Mouse (Mus musculus) spleen, postnatal 36 days (tissue): ENCODE measurements around the gene Aldh1l1.

Experiments
- DNase-seq, 2 experiments: peaks; one replicate each; pipeline ENCODE4 v3.0.0; 2022; ENCODE audit warnings: low spot score in 2 of 2, mixed read lengths in 1 of 2

The Aldh1l1 gene

DNA sequence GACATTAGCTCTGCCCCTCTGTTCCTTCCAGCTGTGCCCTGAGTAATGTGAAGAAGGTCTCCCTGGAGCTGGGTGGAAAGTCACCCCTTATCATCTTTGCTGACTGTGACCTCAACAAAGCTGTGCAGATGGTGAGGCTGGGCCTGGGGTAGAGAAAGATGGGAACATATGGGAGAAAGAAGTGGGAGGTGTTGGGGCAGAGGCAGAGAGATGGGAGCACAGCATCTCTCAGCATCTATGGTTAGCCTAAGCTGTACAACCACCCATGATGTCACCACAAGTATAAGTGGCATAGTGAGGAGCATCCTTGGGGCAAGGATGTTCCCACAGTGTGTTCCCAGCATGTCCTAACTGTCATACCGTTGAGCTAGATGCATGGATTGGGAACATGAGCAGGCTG, 104.5 kb downstream of the Aldh1l1 start:
- no peak for DNase-seq

DNA sequence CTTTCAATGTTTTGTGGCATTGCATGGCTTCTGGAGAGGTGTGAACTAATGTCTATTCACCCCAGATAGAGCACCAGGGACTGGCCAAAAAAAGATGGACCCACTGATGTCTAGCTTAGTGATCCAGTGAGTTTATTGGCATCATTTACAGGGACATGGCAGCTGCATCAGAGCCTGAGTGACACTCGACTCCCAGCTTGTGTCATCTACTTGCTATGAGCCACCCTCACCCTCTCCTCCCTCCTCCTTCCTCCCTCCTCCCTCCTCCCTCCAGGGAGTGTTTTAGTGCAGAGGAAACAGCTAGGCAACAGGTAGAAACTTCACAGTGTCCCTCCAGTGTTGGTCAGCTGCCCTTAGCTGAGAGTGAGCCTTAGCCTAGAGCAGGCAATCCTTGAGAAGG, 108.7 kb downstream of the Aldh1l1 start:
- no peak for DNase-seq

DNA sequence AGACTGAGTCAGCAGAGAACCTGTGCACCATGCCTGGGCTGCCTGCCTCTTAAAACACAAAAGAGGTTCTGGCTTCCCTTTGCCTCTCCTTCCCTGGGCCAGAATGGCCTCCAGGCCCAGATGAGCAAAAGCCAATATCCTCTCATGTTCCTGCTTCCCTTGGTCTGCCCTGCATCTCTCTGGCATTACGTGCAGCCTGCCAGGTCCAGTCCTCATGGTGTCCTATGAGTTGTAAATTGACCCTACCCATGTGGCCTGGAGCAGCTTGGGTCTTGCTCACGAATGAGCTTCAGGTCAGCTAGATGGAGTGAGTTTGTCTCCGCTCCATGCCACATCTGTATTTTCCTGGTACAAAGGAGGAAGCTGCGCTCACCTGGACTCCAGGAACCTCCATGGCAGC, 110.8 kb downstream of the Aldh1l1 start:
- DNase-seq, result no peak

DNA sequence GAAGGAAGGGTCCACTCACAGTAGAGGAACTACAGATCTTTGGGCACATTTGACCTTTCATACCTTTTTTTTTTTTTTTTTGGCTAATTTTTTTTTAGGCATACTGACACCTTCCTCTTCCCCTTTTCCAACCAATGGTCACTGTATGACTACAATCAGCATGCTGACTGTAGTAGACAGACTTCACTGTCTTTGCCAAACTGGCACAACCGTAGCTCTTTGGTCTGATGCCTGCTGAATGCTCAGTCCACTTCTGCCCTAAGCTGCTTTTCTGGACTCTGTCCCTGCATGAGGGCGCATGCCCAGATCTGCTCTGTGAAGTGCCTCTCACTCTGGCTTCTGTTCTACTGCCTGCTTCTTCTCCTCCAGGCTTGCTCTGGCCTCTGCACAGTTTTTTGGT, 111.4 kb downstream of the Aldh1l1 start:
- no peak for DNase-seq

DNA sequence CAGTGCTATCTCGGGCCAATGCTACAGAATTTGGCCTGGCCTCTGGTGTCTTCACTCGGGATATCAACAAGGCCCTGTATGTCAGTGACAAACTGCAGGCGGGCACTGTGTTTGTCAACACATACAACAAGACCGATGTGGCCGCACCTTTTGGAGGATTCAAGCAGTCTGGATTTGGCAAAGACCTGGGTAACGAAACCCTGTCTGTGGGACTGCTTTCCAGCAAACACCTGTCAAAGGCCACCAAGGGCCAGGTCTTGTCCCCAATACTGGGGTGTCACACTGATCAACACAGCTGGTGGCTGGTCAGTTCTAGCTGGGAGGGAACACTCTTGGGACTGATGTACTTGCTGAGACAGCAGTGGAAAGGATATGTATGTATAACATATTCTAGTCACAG, 112.0 kb downstream of the Aldh1l1 start:
- DNase-seq, result no peak

DNA sequence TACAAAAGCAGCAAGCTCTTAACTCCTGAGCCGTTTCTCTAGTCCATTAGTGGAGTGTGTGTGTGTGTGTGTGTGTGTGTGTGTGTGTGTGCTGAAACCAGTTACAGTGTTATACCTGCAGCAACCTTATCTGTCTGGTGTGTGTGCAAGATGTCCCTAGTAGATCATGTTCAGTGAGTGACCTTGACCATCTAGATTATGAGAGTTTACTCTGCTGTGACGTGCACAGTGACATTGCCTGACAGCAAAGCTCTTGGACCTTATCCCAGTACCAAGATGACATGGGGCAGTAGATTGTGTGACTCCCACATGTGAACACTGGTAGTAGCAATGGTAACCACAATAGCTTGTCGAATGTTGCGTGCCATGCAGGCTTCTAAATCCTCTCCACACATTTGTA, 114.1 kb downstream of the Aldh1l1 start:
- no peak for DNase-seq

DNA sequence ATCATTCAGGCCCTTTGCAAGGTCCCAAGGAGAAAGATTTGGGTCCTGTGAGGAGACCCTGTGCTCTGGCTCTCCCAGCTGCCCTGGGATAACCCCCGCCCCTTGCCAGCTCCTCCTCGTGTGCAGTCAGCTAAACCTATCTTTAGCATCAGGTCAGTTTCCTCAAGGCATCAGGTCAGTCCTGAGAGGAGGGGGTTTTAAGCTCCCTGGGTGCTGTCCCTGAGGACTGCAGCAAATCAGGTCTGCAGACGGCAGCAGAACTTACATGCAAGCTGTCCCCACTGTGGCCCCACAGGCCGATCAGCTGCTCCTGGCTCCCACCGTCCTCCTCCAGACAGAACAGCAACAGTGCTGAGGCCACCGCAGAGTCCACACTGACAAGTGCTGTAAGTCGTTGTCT, 115.5 kb downstream of the Aldh1l1 start:
- DNase-seq, result no peak

DNA sequence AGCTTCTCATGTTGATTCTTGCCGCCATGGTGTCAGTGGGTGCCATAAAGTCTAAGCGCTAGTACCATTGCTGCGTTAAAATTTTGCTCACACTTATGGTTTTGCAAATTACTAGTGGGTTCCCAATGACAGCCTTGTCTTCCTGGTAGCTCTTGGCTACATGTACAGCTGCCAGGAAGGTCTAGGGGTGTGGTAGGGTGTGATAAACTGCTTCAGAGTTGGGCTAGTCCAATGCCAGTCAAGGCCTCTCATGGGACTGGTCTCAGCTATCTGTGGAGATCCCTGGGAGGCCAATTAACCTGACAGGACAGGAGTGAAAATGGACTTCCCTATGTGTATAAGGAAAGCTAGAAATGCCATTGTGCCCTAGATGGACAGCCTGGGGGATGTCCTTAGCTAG, 116.1 kb downstream of the Aldh1l1 start:
- no peak for DNase-seq

DNA sequence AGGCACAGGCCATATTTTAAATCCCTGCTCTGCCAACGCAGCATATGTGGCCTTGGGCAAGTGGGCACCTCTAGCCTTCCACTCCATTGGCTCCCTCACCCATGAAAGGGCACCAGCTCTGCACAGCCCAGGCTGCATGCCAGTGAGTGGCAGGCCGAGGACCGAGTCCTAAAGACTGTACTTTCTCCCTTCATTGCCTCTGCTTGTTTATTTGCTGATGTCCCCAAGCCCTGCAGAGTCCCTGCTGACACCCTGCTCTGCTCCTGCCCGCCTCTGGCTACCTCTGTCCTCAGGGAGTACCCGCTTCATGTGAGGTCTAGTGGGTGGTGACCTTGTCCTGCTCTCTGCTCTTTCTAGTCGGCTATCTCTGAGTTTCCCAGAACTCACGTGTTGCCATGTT, 116.9 kb downstream of the Aldh1l1 start:
- no peak for DNase-seq

DNA sequence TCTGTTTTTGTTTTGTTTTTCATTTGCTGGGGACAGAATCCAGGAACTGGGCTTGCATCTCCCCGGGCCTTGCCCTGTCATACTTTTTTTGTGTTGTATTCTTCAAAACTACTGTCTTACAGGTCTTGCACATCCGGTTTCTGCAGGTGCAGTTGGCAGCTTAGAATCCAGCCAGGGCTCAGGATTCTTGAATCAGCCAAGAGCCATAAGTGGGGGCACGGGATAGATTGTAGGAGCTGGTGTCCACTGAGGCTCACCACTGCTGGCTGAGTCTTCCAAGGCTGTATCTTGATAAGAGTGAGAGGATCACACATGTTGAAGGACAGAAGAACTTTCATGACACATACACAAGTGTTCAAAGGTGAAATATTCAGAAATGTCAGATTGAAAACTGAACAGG, 117.9 kb downstream of the Aldh1l1 start:
- no peak for DNase-seq

DNA sequence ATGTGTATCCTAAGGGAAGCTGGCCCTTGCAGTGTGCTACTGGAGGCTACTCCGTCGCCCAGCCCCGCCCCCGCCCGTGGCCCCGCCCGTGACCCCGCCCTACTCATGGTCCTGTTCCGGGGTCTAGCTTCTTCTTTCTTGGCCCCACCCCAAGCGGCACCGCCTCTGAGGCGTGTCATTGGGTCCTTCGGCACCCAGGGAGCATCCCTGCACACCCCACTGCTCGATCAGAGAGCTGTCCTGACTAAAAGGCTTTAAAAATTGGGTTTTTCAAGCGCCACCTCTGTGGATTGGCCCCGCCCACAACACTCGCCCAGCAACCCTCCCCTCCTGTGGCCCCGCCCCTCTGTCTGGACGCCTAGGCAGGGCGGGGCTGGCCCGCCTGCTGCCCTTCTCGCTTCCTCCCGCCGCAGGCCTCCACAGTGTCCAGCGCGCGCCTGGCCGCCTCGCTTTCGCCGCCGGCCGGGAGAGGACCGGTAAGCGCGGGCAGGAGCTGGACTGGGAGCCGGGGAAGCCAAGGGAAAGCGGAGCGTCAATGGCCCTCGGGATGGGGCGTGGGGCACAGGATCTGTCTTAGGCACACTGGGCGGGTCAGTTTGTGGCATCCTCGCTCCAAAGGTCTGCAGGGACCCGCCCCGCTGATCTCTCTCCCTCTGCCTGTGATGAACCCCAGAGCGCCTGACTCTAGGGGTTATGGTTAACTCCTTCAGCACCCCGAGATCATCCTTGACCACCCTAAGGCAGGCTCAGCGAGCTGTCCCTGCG, 118.5 kb downstream of the Aldh1l1 start, which contains the start of gene Slc41a3:
Gene Slc41a3, plus strand, starts transcription at position 193 of the 765 bp plus-strand sequence.
- DNase-seq, result peak; percentile 84 to 89

DNA sequence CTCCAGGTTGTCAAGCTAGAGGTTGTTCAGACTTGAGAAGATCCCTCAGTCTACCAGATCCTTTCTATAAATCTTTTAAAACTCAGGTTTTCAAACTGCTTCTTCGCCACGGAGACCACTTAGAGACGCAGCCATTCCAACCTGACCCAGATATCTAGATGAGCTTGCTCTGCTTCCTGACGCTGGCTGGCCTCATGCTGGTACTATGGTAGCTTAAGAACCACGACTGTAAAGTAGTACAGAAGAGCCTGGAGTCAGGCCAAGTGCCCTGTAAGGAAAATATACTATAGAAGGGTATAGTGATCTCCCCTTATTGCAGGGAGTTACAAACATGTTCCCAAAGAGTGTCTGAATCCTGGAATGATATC, 119.1 kb downstream of the Aldh1l1 start:
- no peak for DNase-seq

DNA sequence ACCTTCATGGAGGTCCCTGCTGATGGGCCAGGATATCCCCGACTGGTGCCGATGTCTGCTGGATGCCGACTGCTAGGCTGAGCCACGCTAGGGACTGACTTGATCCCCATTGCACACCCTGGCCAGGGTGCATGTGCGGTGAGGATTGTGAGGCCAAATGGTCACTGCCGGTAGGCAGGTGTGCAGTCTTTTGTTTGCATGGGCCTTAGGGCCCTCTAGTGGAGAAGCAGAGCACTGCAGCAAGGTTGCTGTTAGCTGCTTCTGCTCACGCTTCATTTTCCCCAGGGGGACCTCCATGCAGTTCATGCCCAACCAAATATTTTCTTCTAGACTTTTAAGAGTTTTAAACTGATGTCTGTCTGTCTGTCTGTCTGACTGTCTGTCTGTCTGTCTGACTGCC, 120.3 kb downstream of the Aldh1l1 start:
- DNase-seq, result peak; percentile 54 to 65

DNA sequence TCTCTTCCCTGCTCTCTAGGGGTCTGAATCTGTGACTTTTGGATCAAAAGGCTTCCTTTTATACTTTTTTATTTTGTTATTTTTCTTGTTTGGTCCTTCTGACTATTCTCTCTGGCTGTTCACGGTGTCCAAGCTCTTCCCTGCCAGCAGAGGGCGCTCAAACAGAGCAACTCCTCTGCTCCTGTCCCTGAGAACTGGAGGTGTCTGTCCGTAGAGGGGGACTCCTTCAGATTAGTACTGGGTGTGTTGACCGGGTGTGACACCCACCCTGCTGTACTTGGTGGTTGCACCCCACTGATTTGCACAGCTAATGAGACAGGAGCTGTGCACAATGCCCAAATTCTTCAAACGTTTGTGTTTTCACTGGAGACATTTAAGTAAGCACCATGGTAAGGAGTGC, 121.0 kb downstream of the Aldh1l1 start:
- DNase-seq, result peak; percentile 55 to 64

DNA sequence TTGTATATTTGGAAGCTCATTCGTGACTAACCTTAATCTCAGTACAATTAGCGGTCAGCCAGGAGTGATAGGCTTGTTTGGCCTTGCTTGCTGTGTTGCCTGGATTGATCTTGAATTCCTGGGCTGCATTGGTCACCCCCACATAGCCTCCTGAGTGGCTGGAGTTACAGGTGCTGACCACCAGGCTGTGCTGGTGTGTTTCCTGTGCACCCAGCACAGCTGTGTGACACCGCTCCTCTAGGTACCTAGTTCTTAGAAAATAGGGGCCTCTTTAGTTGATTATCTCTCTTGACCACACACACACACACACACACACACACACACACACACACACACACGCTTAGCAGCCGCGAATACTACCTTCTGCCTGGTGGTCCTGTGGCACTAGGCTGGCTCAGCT, 122.0 kb downstream of the Aldh1l1 start:
- DNase-seq, result peak; percentile 26 to 30

DNA sequence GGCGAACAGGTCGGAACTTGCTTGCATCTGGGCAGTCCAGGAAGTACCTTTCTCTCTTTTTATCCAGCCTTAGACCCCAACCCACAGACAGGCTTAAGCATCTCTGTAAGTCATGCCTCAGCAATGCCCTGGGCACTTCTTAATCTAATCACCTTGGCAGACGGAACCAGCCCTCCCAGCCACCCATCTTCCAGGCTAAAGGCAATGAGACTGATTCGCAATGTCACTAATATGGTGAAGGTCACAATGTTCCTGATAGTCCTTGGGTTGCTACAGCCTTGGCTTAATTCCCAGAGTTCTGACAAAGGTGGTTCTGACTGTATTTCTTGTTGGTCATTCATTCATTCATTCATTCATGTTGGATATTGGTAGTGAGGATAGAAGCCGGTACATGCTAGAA, 124.0 kb downstream of the Aldh1l1 start:
- DNase-seq, result no peak

DNA sequence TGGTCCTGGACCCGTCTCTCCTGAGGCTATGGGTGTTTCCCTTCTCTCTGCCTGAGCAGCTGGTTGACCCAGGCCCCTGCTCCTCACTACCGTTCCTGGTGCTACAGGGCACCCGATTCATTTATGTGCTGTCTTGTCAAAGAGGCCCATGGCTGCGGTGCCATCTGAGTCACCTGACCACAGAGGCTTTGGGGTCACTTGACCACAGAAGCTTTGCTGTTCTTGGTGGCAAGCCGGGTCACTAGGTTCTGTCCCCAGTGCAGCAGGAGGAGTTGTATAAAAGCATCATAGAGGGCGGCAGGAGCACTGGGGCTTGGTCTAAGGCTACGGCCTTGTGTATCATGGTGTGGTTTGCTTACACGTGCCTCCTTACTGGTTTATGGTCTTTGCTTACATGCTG, 127.0 kb downstream of the Aldh1l1 start:
- no peak for DNase-seq

DNA sequence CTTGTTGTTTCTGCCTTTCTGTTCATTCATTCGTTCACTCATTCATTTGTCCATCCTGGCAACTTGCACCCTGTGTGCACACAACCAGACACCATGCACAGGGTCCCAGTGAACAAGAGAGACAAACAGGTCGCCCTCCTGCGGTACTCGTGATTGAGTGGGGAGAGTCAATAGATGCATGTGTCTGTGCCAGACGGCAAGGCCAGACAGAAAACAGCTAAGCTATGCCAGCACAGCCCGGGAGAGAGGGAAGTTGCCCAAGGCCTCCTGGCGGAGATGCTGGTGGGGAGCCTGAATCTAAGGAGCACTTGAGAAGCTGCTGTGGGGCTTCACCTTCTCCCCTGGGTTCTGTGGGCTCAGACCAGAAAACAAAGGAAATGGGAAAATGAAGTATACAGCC, 129.1 kb downstream of the Aldh1l1 start:
- DNase-seq, result no peak

DNA sequence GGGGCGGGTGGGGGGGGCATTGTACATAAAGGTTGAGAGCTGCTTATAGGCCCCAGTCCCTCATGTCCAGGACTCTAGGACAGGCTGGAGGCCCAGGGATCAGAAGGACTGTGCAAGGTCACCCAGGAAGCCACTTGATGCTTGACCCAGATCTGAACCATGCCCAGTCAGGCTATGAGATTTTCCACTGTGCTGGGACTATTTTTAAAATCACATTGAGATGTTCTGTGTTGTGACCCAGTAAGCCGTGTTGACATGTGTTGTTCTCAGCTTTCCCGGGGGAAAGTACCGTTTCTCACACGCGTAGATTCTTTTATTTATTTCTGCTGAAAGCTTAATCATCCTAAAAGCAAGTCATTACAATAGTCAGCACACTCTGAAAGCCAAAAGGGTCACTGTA, 129.8 kb downstream of the Aldh1l1 start:
- DNase-seq, result no peak

DNA sequence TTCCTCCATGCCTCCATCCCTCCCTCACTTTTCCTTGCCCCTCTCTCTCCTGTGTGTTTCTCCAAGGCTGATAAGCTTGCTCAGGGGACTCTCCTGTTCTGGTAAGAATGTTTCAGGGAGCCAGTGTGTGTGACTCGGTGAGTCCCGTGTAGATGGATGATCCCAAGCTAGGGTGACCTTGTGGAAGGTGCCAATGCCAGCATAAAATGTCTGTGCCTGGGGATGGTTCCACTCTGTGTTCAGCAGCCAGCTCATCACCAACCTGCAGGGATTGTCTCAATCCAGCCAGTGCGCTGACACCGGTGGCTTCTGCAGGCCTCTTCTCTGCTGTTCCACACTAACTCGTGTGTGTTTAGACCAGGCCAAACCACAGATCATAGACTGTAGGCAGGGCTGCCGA, 130.3 kb downstream of the Aldh1l1 start:
- DNase-seq, result no peak

DNA sequence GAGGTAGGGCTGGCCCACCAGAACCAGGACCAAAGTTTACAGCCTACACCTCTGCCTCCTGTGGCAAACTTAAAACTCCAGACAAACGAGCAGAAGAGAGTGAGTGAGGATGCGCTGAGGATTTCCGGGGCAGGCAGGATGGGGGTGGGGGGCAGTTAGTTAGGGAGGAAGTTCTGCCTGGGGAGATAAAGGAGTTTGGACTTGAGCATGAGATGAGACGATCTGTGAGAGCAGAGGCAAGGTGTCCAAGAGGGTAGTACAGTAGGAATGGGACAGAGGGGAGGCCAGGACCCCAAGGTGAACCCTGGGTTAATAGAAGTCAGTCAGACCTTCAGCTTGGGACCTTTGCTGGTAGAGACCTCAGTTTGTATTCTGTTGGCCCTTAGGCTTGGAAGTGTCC, 132.0 kb downstream of the Aldh1l1 start:
- peak; percentile 27 to 28 for DNase-seq

DNA sequence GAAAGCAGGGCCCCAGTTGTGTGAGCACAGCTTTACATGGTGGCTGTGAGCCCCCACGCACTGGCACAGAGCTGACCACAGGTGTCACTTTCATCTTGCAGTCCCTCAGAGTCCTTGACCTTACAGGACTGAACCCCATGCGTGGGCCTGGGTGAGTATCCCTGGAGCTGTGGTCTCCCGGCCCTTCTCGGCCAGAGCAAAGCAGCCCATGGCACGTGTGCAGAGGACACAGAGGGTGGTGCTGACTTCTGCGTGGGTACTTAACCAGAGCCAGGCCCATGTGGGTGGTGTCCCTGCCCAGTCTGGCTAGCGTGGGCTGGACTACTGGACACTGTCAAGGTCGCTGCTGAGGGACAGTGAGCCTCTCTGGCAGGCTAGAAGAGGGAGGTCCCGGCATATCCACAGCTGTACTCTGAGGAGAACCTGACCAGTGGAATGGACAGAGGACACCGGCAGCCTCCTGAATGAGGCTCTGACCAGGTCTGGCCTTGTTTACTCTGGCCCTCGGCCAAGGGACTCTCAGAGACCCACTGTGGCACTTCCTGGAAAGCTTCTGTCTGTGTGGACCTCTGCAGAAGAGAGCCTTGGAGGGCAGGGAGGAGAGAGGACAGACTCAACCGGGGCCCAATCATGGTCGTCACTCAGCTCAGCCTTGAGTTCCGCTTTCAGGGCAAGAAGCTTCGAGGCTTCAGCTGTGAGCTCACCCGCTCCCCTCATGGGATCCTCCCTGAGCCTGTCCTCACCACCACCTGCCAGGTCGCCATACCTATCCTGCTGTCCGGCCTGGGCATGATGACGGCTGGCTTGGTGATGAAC, 132.8 kb downstream of the Aldh1l1 start:
- DNase-seq, result peak; percentile 34 to 45

DNA sequence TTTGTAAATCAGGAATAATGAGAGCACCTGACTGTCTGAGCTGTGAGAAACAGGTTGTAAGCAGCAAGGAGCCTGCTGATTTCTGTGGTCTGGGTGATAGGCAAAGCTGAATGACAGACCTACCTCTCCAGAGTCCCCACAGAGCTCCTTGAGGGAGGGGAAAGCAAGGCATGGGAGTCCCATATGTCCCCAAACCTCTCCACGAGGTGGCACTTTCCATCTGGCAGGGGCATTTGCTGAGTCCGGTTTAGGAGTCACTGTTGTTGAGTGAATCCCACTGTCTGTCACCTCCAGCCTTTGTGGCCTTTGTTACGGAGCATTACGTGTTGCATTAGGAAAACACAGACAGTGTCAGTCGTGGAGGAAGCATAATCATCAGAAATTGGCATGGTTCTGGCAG, 133.7 kb downstream of the Aldh1l1 start:
- DNase-seq, result peak in 1 of 2 experiments; percentile 19
